Mouse (Mus musculus) CH12.LX (cell line): ENCODE measurements around the gene Gm3435. TPM values are rescaled to one million over a fixed set of nuclear protein-coding genes. Genes with fewer than 3 reads are reported as not detected.

Experiments
- polyA plus RNA-seq: library from polyadenylated mRNA; unstranded; fragments of >175 nt; gene quantifications from 2 replicates; pipeline ENCODE4 v1.2.1, GENCODE M21; 2012; ENCODE audit warnings: low read depth; ENCODE audit not compliant: insufficient read length
- total RNA-seq, 2 experiments: library from RNA; depleted of rRNA; stranded (reverse); fragments of 300-350 nt in 1 of 2; fragments of >200 nt in 1 of 2; gene quantifications; 2 replicates each; pipeline ENCODE4 v1.2.3; 2012 to 2014

The Gm3435 gene
- total and polyA plus RNA-seq, 3 experiments: 2.3 to 9.4 (median 4.3) TPM

Other genes starting within 250 kb of the Gm3435 start
- 1.4 and 2.3 TPM in 2 replicates for gene Wdr27, start 67.0 kb upstream of the Gm3435 start, total RNA-seq (2012; rRNA removed)
- 1.7 and 1.9 TPM in 2 replicates for gene Wdr27, start 67.0 kb upstream of the Gm3435 start, total RNA-seq (2014; rRNA removed)
- gene Wdr27, start 67.0 kb upstream of the Gm3435 start, polyA plus RNA-seq: 1.8 and 2.1 TPM in 2 replicates
- gene 1600012H06Rik, start 67.0 kb upstream of the Gm3435 start, total RNA-seq (2012; rRNA removed): 5.4 and 7.4 TPM in 2 replicates
- 10.5 and 10.6 TPM in 2 replicates for gene 1600012H06Rik, start 67.0 kb upstream of the Gm3435 start, total RNA-seq (2014; rRNA removed)
- 12.0 and 12.4 TPM in 2 replicates for gene 1600012H06Rik, start 67.0 kb upstream of the Gm3435 start, polyA plus RNA-seq
- 216 and 364 TPM in 2 replicates for gene Phf10, start 48.9 kb upstream of the Gm3435 start, total RNA-seq (2012; rRNA removed)
- gene Phf10, start 48.9 kb upstream of the Gm3435 start, total RNA-seq (2014; rRNA removed): 343 and 349 TPM in 2 replicates
- 225 and 226 TPM in 2 replicates for gene Phf10, start 48.9 kb upstream of the Gm3435 start, polyA plus RNA-seq
- 7.9 and 8.6 TPM in 2 replicates for gene 9030025P20Rik, start 31.7 kb upstream of the Gm3435 start, total RNA-seq (2012; rRNA removed)
- 6.4 and 6.5 TPM in 2 replicates for gene 9030025P20Rik, start 31.7 kb upstream of the Gm3435 start, total RNA-seq (2014; rRNA removed)
- gene 9030025P20Rik, start 31.7 kb upstream of the Gm3435 start, polyA plus RNA-seq: 5.8 and 7.5 TPM in 2 replicates
- gene Gm3417, start 31.4 kb upstream of the Gm3435 start, total RNA-seq (2012; rRNA removed): 0.46 TPM in 1 of 2 replicates, not detected in the other
- 1.8 and 3.1 TPM in 2 replicates for gene Gm3417, start 31.4 kb upstream of the Gm3435 start, total RNA-seq (2014; rRNA removed)
- 1.8 TPM in 1 of 2 replicates, not detected in the other for gene Gm3417, start 31.4 kb upstream of the Gm3435 start, polyA plus RNA-seq
- gene Ermard, start 31.0 kb downstream of the Gm3435 start, total RNA-seq (2012; rRNA removed): 37.1 and 38.8 TPM in 2 replicates
- 32.0 and 45.6 TPM in 2 replicates for gene Ermard, start 31.0 kb downstream of the Gm3435 start, total RNA-seq (2014; rRNA removed)
- 39.5 and 45.6 TPM in 2 replicates for gene Ermard, start 31.0 kb downstream of the Gm3435 start, polyA plus RNA-seq
- gene Tcte3, start 31.3 kb downstream of the Gm3435 start, total RNA-seq (2012; rRNA removed): 1.9 and 2.9 TPM in 2 replicates
- 1.00 TPM in 1 of 2 replicates, not detected in the other for gene Tcte3, start 31.3 kb downstream of the Gm3435 start, total RNA-seq (2014; rRNA removed)
- gene Tcte3, start 31.3 kb downstream of the Gm3435 start, polyA plus RNA-seq: 4.2 and 5.8 TPM in 2 replicates
- 3.9 and 4.2 TPM in 2 replicates for gene Gm3448, start 31.4 kb downstream of the Gm3435 start, total RNA-seq (2012; rRNA removed)
- 3.8 and 4.8 TPM in 2 replicates for gene Gm3448, start 31.4 kb downstream of the Gm3435 start, total RNA-seq (2014; rRNA removed)
- 1.2 and 2.0 TPM in 2 replicates for gene Gm3448, start 31.4 kb downstream of the Gm3435 start, polyA plus RNA-seq